Mouse (Mus musculus): ENCODE measurements at regions not wholly inside any gene's neighbourhood (a gene's known extent, or its start where the extent isn't known, plus 50 kb on each side); places are given as distances from the start of the nearest gene placed in this dataset.
A peak's percentile ranks its signal among the peaks of the same experiment; 100 is the strongest.

DNA sequence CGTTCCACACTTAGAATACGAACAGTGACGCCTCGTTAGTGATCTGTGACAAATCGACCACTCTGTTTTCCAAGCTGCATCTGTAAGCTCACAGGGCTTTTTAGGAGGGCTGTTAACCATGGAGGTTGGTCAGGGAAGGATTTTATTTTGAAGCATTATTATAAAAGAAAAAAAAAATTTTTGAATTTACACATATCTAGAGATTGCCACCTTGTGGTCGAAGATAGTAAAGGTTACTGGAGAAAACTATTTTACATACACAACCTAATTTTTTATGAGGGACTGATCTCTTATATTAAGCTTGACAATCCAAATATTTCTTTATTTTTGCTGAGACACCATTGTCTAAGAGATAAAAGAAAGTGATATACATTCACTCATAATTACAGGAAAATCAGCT lies 937.2 kb downstream of the Sorcs1 start:
- 54% methylated on average over 6 of the region's 6 CpGs for WGBS
- Histone ChIP-seq H3K27me3 (no peaks in the 10 kb centered on the region), H3K27ac (no peak overlapping the region), H3K4me1 (no peaks in the 10 kb centered on the region), H3K4me2 (replicated peaks) (0 out of 2 replicates have a peak overlapping the region, but pooled peaks have one; percentile 19), H3K9ac (no peak overlapping the region), H3K4me3 (no peak overlapping the region), H3K36me3 (no peaks in the 10 kb centered on the region), H3K9me3 (no peaks in the 10 kb centered on the region)
- ATAC-seq (ENCODE audit: low FRiP score, low read depth), result no peak

DNA sequence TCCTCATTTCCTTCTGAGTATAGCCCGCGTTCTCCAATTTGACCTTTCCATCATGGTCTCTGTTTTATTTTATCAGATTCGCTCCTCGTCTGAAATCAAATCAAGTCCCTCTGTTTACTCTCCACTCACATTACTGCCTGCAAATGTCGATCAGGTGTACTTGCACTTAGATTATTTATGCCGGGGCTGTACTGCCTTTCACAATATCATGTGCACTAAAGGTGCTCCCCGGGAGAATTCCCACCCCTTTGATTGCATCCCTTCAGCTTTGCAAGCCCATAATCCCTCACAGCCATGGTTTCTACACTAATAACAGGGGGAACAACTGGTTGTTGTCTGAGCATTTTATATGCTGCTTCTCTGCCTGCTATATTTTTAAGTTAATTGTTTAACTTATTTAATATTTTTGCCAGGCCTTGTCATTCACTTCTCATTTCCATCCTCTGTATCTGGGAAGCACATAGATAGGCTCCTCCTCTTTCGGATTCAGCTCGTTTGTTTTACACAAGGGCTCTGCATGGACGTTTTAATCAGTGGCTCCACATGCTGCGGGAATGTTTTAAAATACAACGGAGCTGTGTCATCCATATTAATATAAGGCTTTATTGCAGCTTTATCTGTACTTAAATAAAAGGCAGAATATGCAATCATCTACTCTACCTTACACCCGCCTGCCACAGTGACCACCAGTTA lies 938.8 kb downstream of the Sorcs1 start:
- WGBS, result 52% methylated on average over 13 of the region's 13 CpGs

GRCm38 (mm10) chr19:49697659-49698058 lies 980.8 kb downstream of the Sorcs1 start:
- no peak overlapping the region for H3K9ac ChIP-seq
- WGBS, result 84% methylated on average over 1 of the region's 1 CpGs
- H3K4me2 ChIP-seq (replicated peaks), result no peak overlapping the region
- no peaks in the 10 kb centered on the region for H3K4me1 ChIP-seq
- no peaks in the 10 kb centered on the region for H3K9me3 ChIP-seq
- no peaks in the 10 kb centered on the region for H3K36me3 ChIP-seq
- no peak overlapping the region for H3K27ac ChIP-seq
- no peak for ATAC-seq (ENCODE audit: low FRiP score, low read depth)
- H3K4me3 ChIP-seq, result no peak overlapping the region
- no peaks in the 10 kb centered on the region for H3K27me3 ChIP-seq

More for the DNA sequence above, 938.8 kb downstream of the Sorcs1 start:
- Histone ChIP-seq H3K27me3 (no peaks in the 10 kb centered on the region), H3K27ac (no peak overlapping the region), H3K9ac (no peak overlapping the region), H3K4me3 (no peak overlapping the region), H3K4me1 (no peaks in the 10 kb centered on the region), H3K9me3 (no peaks in the 10 kb centered on the region), H3K36me3 (no peaks in the 10 kb centered on the region), H3K4me2 (replicated peaks) (no peak overlapping the region)
- no peak for ATAC-seq (ENCODE audit: low FRiP score, low read depth)

GRCm38 (mm10) chr19:49685588-49686281 lies 992.7 kb downstream of the Sorcs1 start:
- Histone ChIP-seq H3K27ac (no peak overlapping the region), H3K4me3 (no peak overlapping the region), H3K36me3 (no peaks in the 10 kb centered on the region), H3K27me3 (no peaks in the 10 kb centered on the region), H3K4me2 (replicated peaks) (no peak overlapping the region), H3K4me1 (no peaks in the 10 kb centered on the region), H3K9ac (no peak overlapping the region), H3K9me3 (peaks cover 13% of the 10 kb centered on the region)
- WGBS, result 93% methylated on average over 15 of the region's 15 CpGs
- no peak for ATAC-seq (ENCODE audit: low FRiP score, low read depth)

DNA sequence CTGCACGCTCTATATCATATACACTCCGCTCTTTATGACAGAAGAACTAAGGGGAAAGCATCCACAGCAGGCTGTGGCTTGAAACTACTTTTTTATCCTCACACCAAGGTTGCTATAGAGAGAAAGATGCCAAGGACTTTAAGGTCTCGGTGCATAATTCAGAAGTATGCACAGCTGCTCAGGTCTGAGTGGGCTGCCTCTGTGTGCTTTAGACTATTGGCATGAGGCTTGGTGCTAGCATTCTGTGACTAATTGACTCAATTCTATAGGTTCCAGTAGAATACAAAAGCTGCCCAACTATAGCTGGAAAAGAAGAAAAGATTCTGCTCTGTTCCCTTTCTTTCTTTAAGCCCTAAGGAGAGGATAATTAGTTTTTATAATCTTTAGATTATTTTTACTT lies 997.2 kb downstream of the Sorcs1 start:
- no peak overlapping the region for H3K4me3 ChIP-seq
- no peak overlapping the region for H3K9ac ChIP-seq
- peak; percentile 48; the same call in 1 of the 2 replicates for ATAC-seq (ENCODE audit: low FRiP score, low read depth)
- H3K4me2 ChIP-seq (replicated peaks), result no peak overlapping the region
- WGBS, result 44% methylated on average over 3 of the region's 3 CpGs
- no peaks in the 10 kb centered on the region for H3K4me1 ChIP-seq
- H3K9me3 ChIP-seq, result peaks cover 13% of the 10 kb centered on the region
- H3K27ac ChIP-seq, result no peak overlapping the region
- H3K36me3 ChIP-seq, result no peaks in the 10 kb centered on the region
- H3K27me3 ChIP-seq, result no peaks in the 10 kb centered on the region

DNA sequence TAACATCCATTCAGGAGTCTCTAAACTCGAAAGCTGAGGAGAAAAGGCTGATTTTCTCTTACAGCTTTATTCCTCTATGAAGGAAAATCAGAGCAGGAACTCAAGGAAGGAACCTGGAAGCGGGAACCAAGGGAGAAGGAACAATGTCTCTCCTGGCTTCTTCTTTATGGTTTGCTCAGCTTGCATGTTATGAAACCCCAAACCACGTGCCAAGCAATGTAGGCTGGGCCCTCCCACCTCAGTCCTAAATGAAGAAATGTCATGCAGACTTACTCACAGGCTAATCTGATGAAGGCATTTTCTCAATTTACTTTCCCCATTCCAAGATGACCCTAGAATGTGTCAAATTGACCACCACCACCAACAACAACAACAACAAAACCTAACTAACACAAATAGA lies 998.4 kb downstream of the Sorcs1 start:
- no peak for ATAC-seq (ENCODE audit: low FRiP score, low read depth)
- H3K27ac ChIP-seq, result no peak overlapping the region
- peaks cover 13% of the 10 kb centered on the region for H3K9me3 ChIP-seq
- H3K4me1 ChIP-seq, result no peaks in the 10 kb centered on the region
- no peak overlapping the region for H3K4me3 ChIP-seq
- H3K4me2 ChIP-seq (replicated peaks), result no peak overlapping the region
- no peak overlapping the region for H3K9ac ChIP-seq
- WGBS, result 84% methylated on average over 3 of the region's 3 CpGs
- no peaks in the 10 kb centered on the region for H3K36me3 ChIP-seq
- H3K27me3 ChIP-seq, result no peaks in the 10 kb centered on the region

DNA sequence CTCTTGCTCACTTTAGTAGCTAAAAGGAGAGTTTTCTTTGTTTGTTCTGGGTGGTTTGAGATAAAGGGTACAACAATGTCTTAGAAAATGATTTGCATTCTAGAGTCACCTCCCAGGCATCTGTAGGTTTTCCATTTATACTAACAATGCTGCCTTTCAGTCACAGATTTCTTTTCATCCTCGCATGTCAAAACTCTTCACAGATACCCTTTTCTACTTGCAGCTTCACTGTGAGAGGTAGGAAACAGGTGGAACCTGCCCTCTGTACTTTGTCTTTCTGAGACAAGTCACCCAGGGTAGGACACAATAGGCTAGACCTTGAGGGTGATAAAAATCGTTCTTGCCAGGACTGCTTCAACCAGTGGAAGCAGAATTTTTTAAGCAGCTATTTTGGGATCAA lies 1002.5 kb downstream of the Sorcs1 start:
- Histone ChIP-seq H3K4me1 (peaks cover 6% of the 10 kb centered on the region; the same call in 1 of the 2 replicates), H3K36me3 (no peaks in the 10 kb centered on the region), H3K4me2 (replicated peaks) (no peak overlapping the region), H3K27ac (no peak overlapping the region), H3K9me3 (no peaks in the 10 kb centered on the region), H3K4me3 (no peak overlapping the region), H3K27me3 (no peaks in the 10 kb centered on the region), H3K9ac (no peak overlapping the region)
- ATAC-seq (ENCODE audit: low FRiP score, low read depth), result no peak
- 63% methylated on average over 2 of the region's 2 CpGs for WGBS

- ATAC-seq (ENCODE audit: low FRiP score, low read depth), result no peak
- H3K27me3 ChIP-seq, result no peaks in the 10 kb centered on the region
- H3K27ac ChIP-seq, result no peak overlapping the region
- peaks cover 4% of the 10 kb centered on the region; the same call in 1 of the 2 replicates for H3K4me1 ChIP-seq
- no peak overlapping the region for H3K9ac ChIP-seq
- H3K4me2 ChIP-seq (replicated peaks), result no peak overlapping the region
- H3K4me3 ChIP-seq, result no peak overlapping the region
- 61% methylated on average over 7 of the region's 7 CpGs for WGBS
- no peaks in the 10 kb centered on the region for H3K36me3 ChIP-seq
- H3K9me3 ChIP-seq, result no peaks in the 10 kb centered on the region
Observed at GRCm38 (mm10) chr19:49629963-49630362, 1048.5 kb downstream of the Sorcs1 start.

- ATAC-seq (ENCODE audit: low FRiP score, low read depth), result no peak
- H3K9me3 ChIP-seq, result no peaks in the 10 kb centered on the region
- WGBS, result 34% methylated on average over 5 of the region's 5 CpGs
Observed at GRCm38 (mm10) chr19:49619920-49620319, 1058.5 kb downstream of the Sorcs1 start.

DNA sequence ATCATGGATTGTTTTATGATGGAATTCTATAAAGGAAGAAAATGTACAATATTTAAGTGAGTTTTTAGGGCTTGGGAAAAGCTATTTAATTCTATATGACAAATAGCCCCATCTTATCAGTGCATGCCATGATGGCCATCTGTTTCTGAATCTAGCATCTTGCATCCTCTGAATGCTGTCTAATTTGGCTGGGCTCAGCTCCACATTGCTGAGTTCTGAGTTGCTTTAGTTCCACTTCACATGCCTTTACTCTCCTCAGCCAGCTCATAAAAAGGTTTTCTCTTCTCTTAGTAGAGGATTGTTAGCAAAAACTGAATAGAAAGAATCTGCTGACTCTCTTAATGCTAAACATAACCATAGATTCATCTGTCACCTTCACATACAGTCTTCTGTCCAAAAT lies 1063.4 kb downstream of the Sorcs1 start:
- no peaks in the 10 kb centered on the region for H3K4me1 ChIP-seq
- no peak overlapping the region for H3K4me2 ChIP-seq (replicated peaks)
- ATAC-seq (ENCODE audit: low FRiP score, low read depth), result no peak
- no peak overlapping the region for H3K27ac ChIP-seq
- H3K4me3 ChIP-seq, result no peak overlapping the region
- no peaks in the 10 kb centered on the region for H3K36me3 ChIP-seq
- no peaks in the 10 kb centered on the region for H3K27me3 ChIP-seq
- no peak overlapping the region for H3K9ac ChIP-seq
- H3K9me3 ChIP-seq, result no peaks in the 10 kb centered on the region

More at GRCm38 (mm10) chr19:49619920-49620319, 1058.5 kb downstream of the Sorcs1 start:
- no peak overlapping the region for H3K9ac ChIP-seq
- H3K4me2 ChIP-seq (replicated peaks), result no peak overlapping the region
- H3K4me1 ChIP-seq, result no peaks in the 10 kb centered on the region
- no peak overlapping the region for H3K27ac ChIP-seq
- no peaks in the 10 kb centered on the region for H3K36me3 ChIP-seq
- no peak overlapping the region for H3K4me3 ChIP-seq
- no peaks in the 10 kb centered on the region for H3K27me3 ChIP-seq
